Mouse (Mus musculus): Measurements from ENCODE around the gene Nln.

DNA sequence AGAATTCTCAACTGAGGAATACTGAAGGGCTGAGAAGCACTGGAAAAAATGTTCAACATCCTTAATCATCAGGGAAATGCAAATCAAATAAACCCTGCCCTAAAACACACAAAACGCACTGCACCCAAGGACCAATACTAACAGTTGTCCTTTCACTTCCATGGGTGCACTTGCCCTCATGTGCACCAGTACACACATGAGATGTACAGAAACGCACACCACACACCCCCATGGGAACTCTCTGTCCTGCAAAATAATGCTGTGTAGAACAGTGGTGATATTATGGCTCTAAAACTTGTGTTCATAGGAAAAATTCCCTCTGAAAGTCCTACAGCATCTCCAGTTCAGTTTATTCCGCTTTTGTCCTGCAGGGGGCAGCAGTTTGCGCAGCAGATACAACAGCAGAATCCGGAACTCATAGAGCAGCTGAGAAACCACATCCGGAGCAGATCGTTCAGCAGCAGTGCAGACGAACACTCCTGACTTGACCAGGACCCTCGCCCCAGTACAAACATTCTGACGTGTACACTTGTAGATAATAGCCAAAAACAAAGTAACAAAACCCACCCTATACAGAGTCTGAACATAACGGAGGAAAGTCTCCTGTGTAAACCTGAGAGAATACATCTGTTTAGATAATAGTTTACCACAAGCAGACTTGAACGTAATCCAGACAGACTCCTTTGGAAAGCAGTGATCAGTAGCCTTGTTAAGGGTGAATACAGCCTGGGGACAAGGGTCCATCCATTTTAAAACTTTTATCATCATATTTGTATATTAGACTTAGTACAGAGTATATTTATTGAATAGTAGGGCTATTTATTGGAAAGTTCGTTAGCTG lies 30.2 kb upstream of the Nln start:
- TF ChIP-seq CTCF (IDR thresholded peaks at IDR 0.05; ENCODE audit: extremely low read depth, insufficient read depth, insufficient read length, insufficient replicate concordance) (peak; percentile 75; the same call in 1 of the 2 replicates), POLR2A (IDR thresholded peaks at IDR 0.05; ENCODE audit: low read depth, low read length) (no peak)

Measured in spleen, adult 2 months (tissue).